Mouse (Mus musculus): ENCODE measurements around the gene Olfr641.

Gene Olfr641

DNA sequence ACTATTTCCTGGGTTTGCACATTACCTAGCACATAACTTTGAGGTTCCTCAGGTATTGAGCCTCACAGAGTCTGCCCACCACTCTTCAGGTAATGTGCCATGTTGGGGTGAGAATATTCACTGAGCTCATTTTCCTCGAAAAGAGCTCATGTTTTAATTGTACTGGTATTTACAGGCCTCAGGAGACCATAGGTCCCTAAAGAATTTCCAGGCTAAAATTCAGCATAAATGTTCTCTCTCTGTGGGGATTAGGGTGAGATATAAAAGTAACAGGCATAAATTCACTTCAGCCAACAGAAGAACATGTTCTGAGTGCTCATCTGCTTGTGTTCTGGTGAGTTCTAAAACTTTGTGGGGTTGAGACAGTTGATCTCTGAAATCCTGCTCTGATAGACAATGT, at the start of gene Olfr641:
Olfr641 (plus strand) TSS at position 301 of the 400 bp plus-strand sequence.
- no peak for DNase-seq

DNA sequence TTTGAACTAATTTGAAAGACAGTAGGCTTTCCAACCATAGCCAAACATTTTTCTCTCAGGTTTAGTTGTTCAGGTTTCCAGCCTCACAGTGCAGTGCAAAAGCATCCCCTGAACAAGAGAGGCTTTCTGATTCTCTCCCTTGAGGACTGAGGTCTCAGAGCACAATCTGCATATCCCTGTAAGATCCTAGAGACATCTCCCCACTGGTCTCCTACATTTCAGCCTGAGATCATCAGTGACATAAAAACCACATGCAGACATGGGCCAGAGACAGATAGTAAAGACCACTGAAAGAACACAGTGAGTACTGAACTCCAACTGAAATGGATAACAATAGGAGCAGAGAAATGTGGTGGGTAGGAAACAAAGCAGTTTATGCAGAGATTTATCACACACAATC, 36.8 kb upstream of the Olfr641 start, which contains the start of gene Olfr638:
Olfr638 (plus strand) TSS at position 301 of the 400 bp plus-strand sequence.
- DNase-seq = no peak

DNA sequence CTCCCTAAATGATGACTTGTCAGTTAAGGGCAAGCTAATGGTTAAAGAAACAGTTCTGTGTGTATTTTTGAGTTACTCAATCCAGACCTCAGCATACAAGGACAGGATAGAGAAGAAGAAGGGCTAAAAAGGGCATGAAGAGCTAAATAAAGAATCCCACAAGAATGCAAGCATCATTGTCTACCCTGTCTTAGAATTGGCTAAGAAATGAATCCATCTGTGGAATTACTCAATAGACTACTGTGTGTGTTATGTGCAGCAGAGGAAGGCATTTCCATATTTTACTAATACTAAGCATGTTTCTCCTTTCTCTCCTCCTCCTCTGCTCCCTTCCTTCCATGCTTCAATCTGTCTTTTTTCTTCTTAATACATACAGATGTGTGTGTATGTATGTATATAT, 36.1 kb upstream of the Olfr641 start:
- no peak for DNase-seq

DNA sequence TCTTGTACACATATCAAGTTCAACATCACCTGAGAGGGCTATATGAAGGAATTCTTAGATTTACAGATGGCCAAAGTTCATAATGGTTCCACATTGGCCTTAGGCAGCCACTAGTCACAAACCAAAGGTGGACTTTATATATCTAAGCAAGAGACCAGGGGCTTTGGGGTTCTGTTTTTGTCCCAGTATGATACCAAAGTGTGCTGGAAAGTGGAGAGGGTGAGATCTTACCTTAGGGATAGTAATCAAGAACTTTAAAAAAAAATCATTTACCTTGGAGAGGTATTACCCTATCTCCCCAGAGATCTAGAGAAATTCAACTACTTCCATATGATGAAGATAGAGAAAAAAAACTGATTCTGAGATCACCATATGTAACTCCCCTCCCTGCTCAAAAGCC, 18.0 kb upstream of the Olfr641 start, which contains the start of gene Olfr639:
Olfr639 (minus strand) TSS at position 101 of the 400 bp plus-strand sequence.
- DNase-seq = no peak

DNA sequence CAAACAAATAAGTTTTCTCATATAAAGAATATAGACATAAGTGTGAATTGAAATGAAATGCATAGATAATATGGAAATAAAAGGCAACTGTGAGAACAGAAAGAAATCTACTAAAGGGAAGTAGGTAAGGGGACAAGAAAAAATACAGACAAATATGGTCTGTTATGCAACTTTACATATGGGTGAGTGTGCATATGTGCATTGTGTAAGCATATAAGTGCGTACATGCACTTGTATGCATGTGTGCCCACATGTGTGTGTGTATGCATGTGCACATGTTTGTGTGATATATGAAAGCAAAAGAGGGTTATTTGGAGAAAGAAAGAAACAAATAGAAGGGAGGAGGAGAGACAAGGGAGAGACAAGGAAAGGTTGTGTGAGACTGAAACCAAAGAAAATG, 16.3 kb upstream of the Olfr641 start:
- no peak for DNase-seq

DNA sequence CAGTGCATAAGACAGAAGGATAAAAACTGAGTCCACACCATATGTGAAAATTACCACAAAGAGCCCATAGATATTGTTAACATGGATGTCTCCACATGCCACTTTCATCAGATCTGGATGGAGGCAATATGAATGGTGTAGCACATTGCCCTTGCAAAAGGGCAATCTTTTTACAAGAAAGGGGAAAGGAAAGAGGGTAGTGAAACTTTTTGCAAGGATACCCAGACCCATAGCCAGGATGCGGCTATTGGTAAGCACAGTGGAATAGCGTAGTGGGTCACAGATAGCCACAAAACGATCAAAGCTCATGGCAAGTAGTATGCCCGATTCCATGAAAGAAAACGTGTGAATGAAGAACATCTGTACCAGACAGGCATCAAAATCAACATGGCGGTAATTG, 13.6 kb upstream of the Olfr641 start:
- no peak for DNase-seq

DNA sequence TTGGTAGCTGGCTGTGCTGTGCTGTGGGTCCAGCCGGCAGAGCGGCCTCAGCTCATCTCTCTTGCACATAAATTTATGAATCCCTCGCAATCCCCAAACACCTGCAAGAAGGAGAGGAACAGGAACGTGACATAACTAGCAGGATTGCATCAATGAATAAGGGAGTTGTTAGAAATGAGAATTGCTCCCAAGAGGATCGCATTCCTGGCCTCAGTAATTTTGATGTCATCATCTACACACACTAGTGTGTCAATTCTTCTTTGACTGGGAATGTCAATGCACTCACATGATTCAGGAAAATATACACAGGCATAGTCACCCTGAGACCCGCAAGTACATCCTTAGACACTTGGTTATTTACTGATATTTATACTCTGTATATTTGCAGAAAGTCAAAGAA, 9.8 kb upstream of the Olfr641 start, which contains the start of gene Olfr640:
Olfr640 (minus strand) TSS at position 101 of the 400 bp plus-strand sequence.
- DNase-seq = no peak

DNA sequence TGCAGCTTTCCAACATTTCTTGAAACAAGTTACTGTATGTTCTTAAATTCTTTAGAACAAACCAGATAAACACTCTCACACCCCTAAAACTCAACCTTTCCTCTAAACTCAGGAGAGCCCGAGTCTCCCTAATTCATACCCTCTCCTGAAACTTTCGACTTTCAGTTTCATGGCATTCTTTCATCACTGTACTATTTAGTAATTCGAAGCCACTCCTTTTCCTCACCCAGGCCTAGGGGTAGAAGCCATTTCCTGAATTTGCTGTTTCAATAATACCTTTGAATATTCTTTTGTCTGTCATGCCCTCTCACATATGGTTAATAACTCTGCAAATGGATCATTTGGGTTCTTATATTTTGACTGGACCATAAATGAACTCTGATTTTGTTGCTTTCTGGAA, 8.3 kb upstream of the Olfr641 start:
- DNase-seq = no peak

DNA sequence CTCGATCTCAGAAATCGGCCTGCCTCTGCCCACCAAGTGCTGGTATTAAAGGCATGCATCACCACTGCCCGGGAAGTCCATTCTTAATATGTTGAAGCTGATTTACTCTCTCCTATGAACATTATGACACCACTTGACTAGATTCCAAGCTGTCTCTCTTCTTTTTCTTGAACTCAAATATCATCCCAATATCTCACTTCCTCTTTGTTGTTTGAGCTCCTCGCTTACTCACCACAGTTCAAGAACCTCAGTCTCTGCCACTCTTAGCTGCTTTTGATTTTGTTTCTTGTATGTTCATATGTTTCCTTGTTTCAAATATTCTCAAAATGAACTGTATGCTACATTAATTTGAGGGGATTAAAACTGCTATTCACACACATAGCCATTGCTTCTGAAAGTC, 15.5 kb downstream of the Olfr641 start:
- DNase-seq = no peak

DNA sequence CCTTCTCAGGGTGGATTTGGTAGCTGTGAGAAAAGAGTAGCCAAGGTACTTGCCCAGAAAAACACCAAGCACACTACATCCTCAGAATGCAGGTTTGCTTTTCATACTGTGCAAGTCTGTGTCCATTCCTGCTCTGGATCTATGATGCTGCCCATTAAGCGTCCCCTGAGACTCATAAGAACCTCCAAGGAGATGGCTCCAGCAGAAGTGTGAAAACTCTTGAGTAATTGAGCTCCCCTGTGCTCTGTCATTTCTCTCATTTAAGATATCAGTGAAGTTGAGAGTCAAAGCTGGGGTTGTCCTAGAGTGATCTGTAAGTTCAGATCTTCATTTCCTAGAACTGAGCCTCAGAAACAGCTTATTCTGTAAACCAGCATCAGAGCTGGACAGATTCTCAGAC, 17.3 kb downstream of the Olfr641 start, which contains the start of gene Olfr642:
Olfr642 (minus strand) TSS at position 101 of the 400 bp plus-strand sequence.
- DNase-seq = no peak

DNA sequence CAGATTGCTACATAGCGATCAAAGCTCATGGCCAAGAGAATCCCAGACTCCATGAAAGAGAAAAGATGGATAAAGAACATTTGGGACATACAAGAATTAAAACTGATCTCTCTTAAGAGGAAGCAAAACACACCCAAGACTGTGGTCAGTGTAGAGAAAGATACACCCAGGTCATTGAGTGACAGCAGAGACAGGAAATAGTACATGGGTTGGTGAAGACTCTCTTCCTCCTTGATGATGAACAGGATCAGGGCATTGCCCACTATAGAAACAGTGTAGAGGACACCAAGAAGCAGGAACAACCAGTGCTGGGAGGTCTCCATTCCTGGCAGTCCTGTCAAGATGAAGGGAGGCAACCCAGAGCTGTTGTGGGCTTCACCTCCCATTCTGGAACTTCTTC, 24.0 kb downstream of the Olfr641 start:
- DNase-seq = no peak

DNA sequence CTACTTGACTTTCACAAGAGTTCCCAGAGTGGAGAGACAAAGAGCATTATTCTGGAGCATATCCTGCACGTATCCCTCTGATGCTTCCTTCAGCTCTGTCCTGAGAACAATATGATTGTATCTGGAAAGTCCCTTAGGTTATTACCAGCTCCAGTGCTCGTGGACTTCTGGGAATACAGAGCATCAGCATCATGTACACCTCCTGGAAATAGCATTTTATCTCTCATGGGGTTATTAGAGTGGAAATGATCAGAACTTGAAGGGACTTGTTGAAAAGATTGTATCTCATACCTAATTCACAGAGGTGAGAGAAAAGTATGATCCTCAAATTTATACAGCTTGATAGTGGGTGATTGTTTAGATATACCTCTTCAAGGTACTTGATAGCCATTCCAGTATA, 26.1 kb downstream of the Olfr641 start, which contains the start of gene 4930516K23Rik:
4930516K23Rik (minus strand) TSS at position 101 of the 400 bp plus-strand sequence.
- no peak for DNase-seq

DNA sequence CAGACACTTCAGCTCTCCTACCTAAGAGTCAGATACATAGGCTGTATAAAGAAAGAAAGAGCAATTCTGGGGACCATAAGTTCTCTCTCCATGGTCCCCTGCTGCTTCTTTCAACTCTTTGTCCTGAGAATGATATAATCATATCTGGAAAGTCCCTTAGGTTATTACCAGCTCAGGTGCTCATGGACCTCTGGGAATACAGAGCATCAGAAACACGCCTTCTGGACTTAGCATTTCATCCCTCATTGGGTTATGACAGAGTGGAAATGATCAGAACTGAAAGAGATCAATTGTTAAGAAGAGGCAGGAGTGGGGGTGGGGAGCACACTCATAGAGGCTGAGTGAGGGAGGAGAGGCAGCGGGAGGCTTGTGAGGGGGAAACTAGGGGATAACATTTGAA, 36.5 kb downstream of the Olfr641 start, which contains the start of gene Olfr644:
Olfr644 (minus strand) TSS at position 101 of the 400 bp plus-strand sequence.
- DNase-seq = no peak

DNA sequence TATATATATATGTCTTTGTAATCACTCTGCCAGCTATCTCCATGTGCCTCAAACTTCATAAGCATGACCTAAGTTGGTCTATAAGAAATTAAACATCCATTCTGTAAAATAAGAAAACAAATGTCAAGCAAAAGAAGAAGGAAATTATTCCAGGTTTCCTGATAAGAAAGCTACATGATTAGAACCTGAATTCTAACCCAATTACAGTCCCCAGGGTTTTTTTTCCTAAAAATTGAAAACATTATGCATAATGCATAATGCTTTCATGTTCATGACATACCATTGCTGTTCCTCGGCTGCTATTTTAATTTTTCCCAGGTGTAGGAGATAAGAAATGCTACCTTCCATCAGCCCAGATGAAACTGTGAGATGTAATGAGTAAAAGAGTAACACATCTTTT, 50.1 kb downstream of the Olfr641 start, which contains the start of gene Olfr645:
Olfr645 (minus strand) TSS at position 101 of the 400 bp plus-strand sequence.
- DNase-seq = no peak

Measured in heart, adult 11 months (tissue).